Mouse (Mus musculus) small intestine, adult 2 months (tissue): ENCODE data around the gene Magix.

ENCODE experiments used
- CTCF ChIP-seq: fragments of 200-500 bp; IDR thresholded peaks from 2 replicates; pipeline ENCODE4 v1.5.1; 2012; ENCODE audit warnings: low read depth, mild to moderate bottlenecking, control low read depth, inconsistent platforms, low read length, moderate library complexity, mixed read lengths; ENCODE audit not compliant: insufficient replicate concordance, insufficient read length; ENCODE audit errors: extremely low read depth
- POLR2A ChIP-seq: fragments of 200-500 bp; IDR thresholded peaks from 2 replicates; pipeline ENCODE4 v1.6.1; 2012; ENCODE audit warnings: low read depth, mild to moderate bottlenecking, control low read depth, inconsistent platforms, low read length, moderate library complexity

DNA sequence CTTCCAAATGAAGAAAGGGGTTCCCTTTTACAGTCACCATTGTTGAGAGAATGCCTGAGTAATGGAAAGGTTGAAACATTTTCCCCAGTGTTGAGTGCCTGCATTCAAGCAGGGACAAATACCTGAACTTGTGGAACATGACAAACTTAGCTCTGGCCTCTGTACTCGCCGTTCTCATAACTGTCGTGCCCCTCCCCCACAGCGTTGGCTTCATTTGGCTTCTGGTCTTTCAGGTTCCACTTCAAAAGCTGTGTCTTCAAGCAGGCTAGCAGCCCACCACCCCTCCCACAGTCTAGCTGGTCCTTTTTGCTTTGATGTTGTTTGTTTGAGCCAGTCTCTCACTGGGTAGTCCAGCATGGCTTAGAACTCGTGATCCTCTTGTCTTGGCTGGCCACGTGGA is 8.3 kb downstream of the Magix start:
- TF ChIP-seq POLR2A, result no peak
- TF ChIP-seq CTCF, result no peak
